Mouse (Mus musculus): ENCODE results near the gene Hsd11b1. TPM values are rescaled to one million over a fixed set of nuclear protein-coding genes. Genes with fewer than 3 reads are reported as not detected.
"Not testable (repeated sequence)": the region's sequence is repeated elsewhere in the genome, so short reads cannot be mapped to it uniquely, and the experiment has no call there.

Gene Hsd11b1
- 10 to 100 TPM; 15.6 to 16.5 TPM for total RNA-seq (2021)

GRCm38 (mm10) chr1:193263955-193264598 lies at the start of gene Hsd11b1:
Gene Hsd11b1, minus strand, starts transcription at chr1:193264075.
- DNase-seq (ENCODE audit: extremely low spot score in 1 of 2, low spot score in 2 of 2): no peak
- intact Hi-C loops (cut with DNase I): no loop called here

GRCm38 (mm10) chr1:193311596-193311995 lies 47.7 kb upstream of the Hsd11b1 start:
- no peak for DNase-seq (ENCODE audit: extremely low spot score in 1 of 2, low spot score in 2 of 2)
- intact Hi-C loops (cut with DNase I): no loop called here

- no peak for DNase-seq (ENCODE audit: extremely low spot score in 1 of 2, low spot score in 2 of 2)
- intact Hi-C loops (cut with DNase I): no loop called here
Measured at GRCm38 (mm10) chr1:193310519-193311085, 46.7 kb upstream of the Hsd11b1 start.

- intact Hi-C loops (cut with DNase I): no loop called here
- DNase-seq (ENCODE audit: extremely low spot score in 1 of 2, low spot score in 2 of 2): no peak
Measured at GRCm38 (mm10) chr1:193309785-193310518, 46.1 kb upstream of the Hsd11b1 start.

- intact Hi-C loops (cut with DNase I): no loop called here
Measured at GRCm38 (mm10) chr1:193306832-193307231, 43.0 kb upstream of the Hsd11b1 start.

GRCm38 (mm10) chr1:193305386-193305785 lies 41.5 kb upstream of the Hsd11b1 start:
- intact Hi-C loops (cut with DNase I): no loop called here
- no peak for DNase-seq (ENCODE audit: extremely low spot score in 1 of 2, low spot score in 2 of 2)

More at GRCm38 (mm10) chr1:193306832-193307231, 43.0 kb upstream of the Hsd11b1 start:
- no peak for DNase-seq (ENCODE audit: extremely low spot score in 1 of 2, low spot score in 2 of 2)

GRCm38 (mm10) chr1:193303096-193303495 lies 39.2 kb upstream of the Hsd11b1 start:
- intact Hi-C loops (cut with DNase I): no loop called here
- no peak for DNase-seq (ENCODE audit: extremely low spot score in 1 of 2, low spot score in 2 of 2)

- no peak for DNase-seq (ENCODE audit: extremely low spot score in 1 of 2, low spot score in 2 of 2)
- intact Hi-C loops (cut with DNase I): no loop called here
Measured at GRCm38 (mm10) chr1:193302093-193302405, 38.2 kb upstream of the Hsd11b1 start.

GRCm38 (mm10) chr1:193301216-193302092 lies 37.6 kb upstream of the Hsd11b1 start:
- DNase-seq (ENCODE audit: extremely low spot score in 1 of 2, low spot score in 2 of 2): no peak
- intact Hi-C loops (cut with DNase I): no loop called here

GRCm38 (mm10) chr1:193299995-193300394 lies 36.1 kb upstream of the Hsd11b1 start:
- intact Hi-C loops (cut with DNase I): no loop called here
- DNase-seq (ENCODE audit: extremely low spot score in 1 of 2, low spot score in 2 of 2): no peak

- DNase-seq (ENCODE audit: extremely low spot score in 1 of 2, low spot score in 2 of 2): no peak
- intact Hi-C loops (cut with DNase I): no loop called here
Measured at GRCm38 (mm10) chr1:193298141-193298765, 34.4 kb upstream of the Hsd11b1 start.

- intact Hi-C loops (cut with DNase I): no loop called here
- no peak for DNase-seq (ENCODE audit: extremely low spot score in 1 of 2, low spot score in 2 of 2)
Measured at GRCm38 (mm10) chr1:193295920-193296319, 32.0 kb upstream of the Hsd11b1 start.

- intact Hi-C loops (cut with DNase I): no loop called here
- no peak for DNase-seq (ENCODE audit: extremely low spot score in 1 of 2, low spot score in 2 of 2)
Measured at GRCm38 (mm10) chr1:193293926-193294325, 30.1 kb upstream of the Hsd11b1 start.

- no peak for DNase-seq (ENCODE audit: extremely low spot score in 1 of 2, low spot score in 2 of 2)
- intact Hi-C loops (cut with DNase I): no loop called here
Measured at GRCm38 (mm10) chr1:193293039-193293438, 29.2 kb upstream of the Hsd11b1 start.

GRCm38 (mm10) chr1:193290686-193291085 lies 26.8 kb upstream of the Hsd11b1 start:
- intact Hi-C loops (cut with DNase I): no loop called here
- DNase-seq (ENCODE audit: extremely low spot score in 1 of 2, low spot score in 2 of 2): no peak

- intact Hi-C loops (cut with DNase I): no loop called here
- no peak for DNase-seq (ENCODE audit: extremely low spot score in 1 of 2, low spot score in 2 of 2)
Measured at GRCm38 (mm10) chr1:193289914-193290313, 26.0 kb upstream of the Hsd11b1 start.

GRCm38 (mm10) chr1:193289076-193289475 lies 25.2 kb upstream of the Hsd11b1 start:
- intact Hi-C loops (cut with DNase I): no loop called here
- DNase-seq (ENCODE audit: extremely low spot score in 1 of 2, low spot score in 2 of 2): no peak

GRCm38 (mm10) chr1:193287578-193287977 lies 23.7 kb upstream of the Hsd11b1 start:
- DNase-seq (ENCODE audit: extremely low spot score in 1 of 2, low spot score in 2 of 2): no peak
- intact Hi-C loops (cut with DNase I): no loop called here

- intact Hi-C loops (cut with DNase I); DNase-seq (ENCODE audit: extremely low spot score in 1 of 2, low spot score in 2 of 2): not testable (repeated sequence)
Measured at GRCm38 (mm10) chr1:193285766-193286325, 22.0 kb upstream of the Hsd11b1 start.

All from left cerebral cortex, postnatal 10 days (tissue).